Mouse (Mus musculus): ENCODE results near the gene Glod5.

DNA sequence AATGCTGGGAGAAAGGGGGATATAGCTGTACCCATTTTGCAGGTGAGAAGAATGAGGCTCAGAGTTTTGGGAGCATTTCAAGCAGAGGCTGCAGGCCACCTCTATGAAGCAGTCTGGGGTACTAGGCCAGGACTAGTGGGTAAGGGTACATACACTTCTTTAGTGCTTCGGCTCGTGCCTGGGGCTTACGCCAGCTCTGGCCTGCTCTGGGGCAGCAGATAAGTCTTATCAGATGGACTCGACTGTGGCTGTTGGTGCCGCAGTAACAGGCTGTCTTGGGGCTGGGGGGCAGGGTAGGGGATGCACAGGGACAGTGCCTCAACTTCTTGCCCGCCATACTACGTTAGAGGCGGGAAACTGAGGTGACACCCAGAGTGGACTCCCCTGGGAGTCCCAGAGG lies 50.1 kb downstream of the Glod5 start:
- TF ChIP-seq CTCF (IDR thresholded peaks at IDR 0.05; ENCODE audit: low read depth, low read length) (no peak), POLR2AphosphoS5 (IDR thresholded peaks at IDR 0.05; ENCODE audit: insufficient replicate concordance, low read depth, low read length) (no peak), GATA2 (IDR thresholded peaks at IDR 0.05; ENCODE audit: borderline replicate concordance, low read depth, low read length) (no peak), GATA1 (IDR thresholded peaks at IDR 0.05; ENCODE audit: borderline replicate concordance, low read length) (no peak), TAL1 (conservative IDR thresholded peaks at IDR 0.05; ENCODE audit: low read depth, low read length) (peak; percentile 87)
